Mouse (Mus musculus): ENCODE results near the gene Gm13941. TPM values are rescaled to one million over a fixed set of nuclear protein-coding genes. Genes with fewer than 3 reads are reported as not detected.

Gm13941 gene
- not detected in 2 replicates for polyA plus RNA-seq (2012; rRNA removed)

DNA sequence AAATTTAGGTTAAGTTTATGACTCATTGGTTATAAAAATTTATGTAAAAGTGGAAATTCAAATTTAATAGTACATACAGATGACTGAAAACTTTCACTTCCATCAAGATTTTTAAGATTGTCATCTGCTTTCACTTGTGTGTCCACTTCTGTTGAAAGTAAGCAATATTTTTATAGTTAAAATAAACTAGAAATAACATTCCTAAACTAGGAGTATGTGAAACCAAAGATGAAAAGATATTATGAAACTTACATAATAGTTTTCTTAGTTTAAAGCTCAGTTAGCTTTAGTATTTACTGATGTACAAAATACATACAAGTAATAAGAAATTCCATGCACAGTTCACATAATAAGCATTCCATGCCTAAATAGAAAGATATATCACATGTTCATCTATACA, at the start of gene Gm13941:
Gm13941 (minus strand) TSS at position 101 of the 400 bp plus-strand sequence.
- no peak for DNase-seq (ENCODE audit: low spot score)

DNA sequence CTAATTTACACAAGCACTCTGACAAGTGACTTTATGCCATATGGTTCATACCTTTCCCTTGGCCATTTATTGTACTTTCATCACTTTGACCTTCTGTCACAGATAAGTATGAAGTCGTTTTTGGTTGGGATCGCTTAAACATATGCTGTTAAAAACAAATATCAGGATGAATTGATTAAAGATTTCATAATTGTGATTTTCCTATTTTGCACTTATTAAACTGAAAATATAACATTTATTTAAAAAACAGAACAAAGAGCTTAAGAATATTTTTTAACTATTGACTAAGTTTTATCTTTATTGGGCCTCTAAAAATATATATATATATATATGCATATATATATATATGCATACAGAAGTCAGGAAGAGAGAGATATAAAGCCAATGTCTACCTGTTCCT, 47.1 kb upstream of the Gm13941 start, which contains the start of gene Gm15130:
Gm15130 (minus strand) TSS at position 101 of the 400 bp plus-strand sequence.
- no peak for DNase-seq (ENCODE audit: low spot score)

DNA sequence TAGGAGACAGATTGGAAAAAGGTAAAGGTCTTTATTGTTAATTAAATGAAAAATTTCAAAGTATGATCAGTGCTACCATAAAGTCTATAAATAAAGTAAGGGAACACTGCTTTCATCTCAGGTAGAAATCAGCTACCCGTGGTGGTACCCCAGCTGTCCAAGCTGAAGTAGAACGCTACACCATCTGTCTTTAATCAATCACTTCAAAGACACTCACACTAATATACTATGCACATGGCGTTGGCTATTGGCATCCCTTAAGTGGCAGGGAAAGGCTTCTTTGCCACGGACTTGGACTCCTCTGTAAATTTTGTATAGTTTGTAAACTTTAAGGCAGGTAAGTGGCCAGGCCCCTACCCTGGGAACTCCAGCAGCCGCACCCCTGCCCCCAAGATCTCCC, 30.0 kb upstream of the Gm13941 start:
- no peak for DNase-seq (ENCODE audit: low spot score)

DNA sequence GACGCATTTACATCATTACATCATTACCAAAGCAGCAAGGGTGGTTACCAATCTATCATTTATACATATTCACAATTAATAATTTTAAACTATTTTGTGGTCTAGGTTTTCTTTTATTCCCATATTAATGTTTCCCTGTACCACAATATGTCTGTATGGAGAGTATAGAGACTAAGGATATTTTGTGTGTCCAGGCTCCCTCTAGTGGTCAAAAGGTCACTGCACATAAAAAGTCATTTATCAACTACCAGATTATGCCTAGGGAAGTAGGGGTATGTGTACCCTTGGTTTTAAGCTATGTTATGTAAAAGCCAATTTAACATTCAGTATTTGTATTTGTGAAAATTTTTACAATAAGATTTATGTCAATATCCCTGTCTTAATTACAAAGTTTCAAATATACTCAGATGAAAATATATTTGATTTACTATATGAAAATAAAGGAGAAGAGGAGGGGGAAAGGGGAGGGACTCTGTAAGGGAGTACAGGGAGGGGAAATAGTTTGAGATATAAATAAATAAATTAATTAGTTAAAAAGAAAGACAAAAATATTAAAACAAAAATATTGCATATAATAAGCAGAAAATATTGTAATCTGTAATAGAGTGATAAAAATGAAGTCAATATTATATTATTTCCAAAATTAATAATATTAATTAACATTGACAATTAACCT, 47.1 kb downstream of the Gm13941 start:
- no peak for DNase-seq (ENCODE audit: low spot score)

Other genes starting within 250 kb of the Gm13941 start
- 0.04 and 0.07 TPM in 2 replicates for gene Ano3, start 155.1 kb downstream of the Gm13941 start, polyA plus RNA-seq (2012; rRNA removed)
- gene Gm15130, start 47.0 kb upstream of the Gm13941 start, polyA plus RNA-seq (2012; rRNA removed): not detected in 2 replicates
- gene 4930430A15Rik, start 123.6 kb upstream of the Gm13941 start, polyA plus RNA-seq (2012; rRNA removed): not detected in 2 replicates
- not detected in 2 replicates for gene Olfr1275, start 129.3 kb upstream of the Gm13941 start, polyA plus RNA-seq (2012; rRNA removed)
- gene Olfr1276, start 148.5 kb upstream of the Gm13941 start, polyA plus RNA-seq (2012; rRNA removed): not detected in 2 replicates
- not detected in 2 replicates for gene Olfr1277, start 168.1 kb upstream of the Gm13941 start, polyA plus RNA-seq (2012; rRNA removed)
- gene Olfr1278, start 184.2 kb upstream of the Gm13941 start, polyA plus RNA-seq (2012; rRNA removed): not detected in 2 replicates
- gene Olfr1279, start 194.7 kb upstream of the Gm13941 start, polyA plus RNA-seq (2012; rRNA removed): not detected in 2 replicates
- not detected in 2 replicates for gene Olfr1280, start 208.0 kb upstream of the Gm13941 start, polyA plus RNA-seq (2012; rRNA removed)
- gene Olfr1281, start 220.5 kb upstream of the Gm13941 start, polyA plus RNA-seq (2012; rRNA removed): not detected in 2 replicates
- not detected in 2 replicates for gene Olfr1282, start 230.1 kb upstream of the Gm13941 start, polyA plus RNA-seq (2012; rRNA removed)